Mouse (Mus musculus) MN1 (cell line): Measurements from ENCODE around the gene Carmil3.

Experiments used
- DNase-seq: peaks from one replicate; pipeline ENCODE4 v3.0.0-alpha.2; 2016; ENCODE audit warnings: low spot score

Gene Carmil3

DNA sequence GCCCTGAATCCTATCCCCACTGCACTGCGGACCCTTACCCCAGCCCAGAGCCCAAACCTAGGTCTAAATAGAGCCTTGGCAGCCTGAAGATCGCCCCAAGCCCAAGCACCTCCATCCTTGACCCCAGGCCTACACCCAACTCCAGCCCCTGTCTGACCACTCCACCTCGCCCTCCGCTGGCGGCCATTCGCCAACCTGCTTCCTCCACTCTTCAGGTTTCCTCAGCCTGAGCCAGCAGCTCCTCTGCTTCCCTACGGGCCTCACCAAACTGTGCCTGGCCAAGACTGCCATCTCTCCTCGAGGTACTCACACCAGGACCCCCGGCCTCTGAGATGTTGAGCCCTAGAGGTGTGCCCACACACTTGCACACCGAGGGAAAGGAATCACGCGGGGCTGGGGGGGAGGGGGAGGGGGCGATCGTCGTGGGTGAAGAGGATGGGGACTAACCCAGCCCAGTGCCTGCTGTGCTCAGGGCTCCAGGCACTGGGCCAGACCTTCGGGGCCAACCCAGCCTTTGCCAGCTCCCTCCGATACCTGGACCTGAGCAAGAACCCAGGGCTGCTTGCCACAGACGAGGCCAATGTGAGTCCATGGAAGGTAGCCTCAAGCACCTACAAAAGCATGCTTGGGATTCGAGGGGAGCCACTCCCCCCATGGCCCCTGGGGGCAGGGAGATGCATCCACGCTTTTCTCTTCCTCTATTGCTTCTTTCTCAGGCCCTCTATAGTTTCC is 5.2 kb downstream of the Carmil3 start:
- no peak for DNase-seq

DNA sequence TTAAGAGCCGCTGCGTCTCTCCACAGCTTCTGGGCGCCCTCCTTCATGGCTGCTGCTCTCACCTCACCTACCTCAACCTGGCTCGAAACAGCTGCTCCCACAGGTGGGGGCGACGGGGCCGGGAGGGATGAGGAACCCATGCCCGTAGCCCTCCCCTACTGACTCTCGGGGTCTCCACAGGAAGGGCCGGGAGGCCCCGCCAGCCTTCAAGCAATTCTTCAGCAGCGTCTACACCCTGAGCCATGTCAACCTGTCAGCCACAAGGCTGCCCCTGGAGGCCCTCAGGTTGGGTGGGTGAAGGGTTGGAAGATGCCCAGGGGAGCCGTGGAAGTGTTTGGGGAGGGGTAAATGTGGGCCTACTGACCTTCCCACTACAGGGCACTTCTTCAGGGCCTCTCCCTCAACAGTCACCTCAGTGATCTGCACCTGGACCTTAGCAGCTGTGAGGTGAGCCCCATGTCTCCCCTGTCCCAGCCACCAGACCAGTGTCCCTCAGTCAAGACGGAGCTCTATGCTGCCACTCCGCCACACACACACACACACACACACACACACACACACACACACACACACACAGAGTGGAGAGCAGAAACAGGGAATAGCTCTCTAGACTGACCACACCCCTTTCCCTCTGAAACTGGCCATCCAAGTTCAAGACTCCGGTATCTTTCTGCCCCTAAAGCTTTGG is 6.5 kb downstream of the Carmil3 start:
- DNase-seq, result no peak

DNA sequence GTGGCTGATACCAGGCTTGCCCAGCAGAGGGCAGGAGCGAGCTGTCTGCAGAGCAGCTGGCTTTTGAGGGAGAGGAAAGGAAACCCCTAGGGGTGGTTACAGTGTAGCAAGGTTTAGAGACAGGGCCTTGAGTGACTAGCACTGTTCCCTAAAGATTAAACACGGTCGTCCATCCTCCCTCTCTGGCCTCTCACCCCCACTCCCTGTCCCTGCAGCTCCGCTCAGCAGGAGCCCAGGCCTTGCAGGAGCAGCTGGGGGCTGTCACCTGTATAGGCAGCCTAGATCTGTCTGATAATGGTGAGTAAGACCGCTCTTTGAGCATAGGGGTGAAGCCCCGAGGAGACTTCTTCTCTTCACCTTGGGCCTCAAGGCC is 7.0 kb downstream of the Carmil3 start:
- peak; percentile 88 for DNase-seq

DNA sequence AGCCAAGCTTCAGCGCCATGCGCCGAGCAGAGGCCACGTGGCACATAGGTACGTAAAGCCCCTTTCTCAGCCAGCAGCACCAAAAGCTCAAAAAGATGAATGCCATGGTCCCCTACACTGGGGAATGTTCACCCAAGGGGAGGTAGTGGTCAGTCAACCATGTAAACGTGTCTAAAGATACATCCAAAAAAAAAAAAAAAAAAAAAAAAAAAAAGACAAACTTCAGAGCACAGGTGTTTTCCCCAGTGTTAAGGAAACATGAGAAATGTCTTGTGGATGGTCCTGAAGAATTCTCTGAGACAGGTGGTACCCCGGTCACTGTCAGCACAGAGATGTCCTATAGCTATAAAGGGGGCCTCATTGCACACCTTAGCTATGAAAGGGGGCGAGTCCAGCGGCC is 15.2 kb downstream of the Carmil3 start:
- DNase-seq, result no peak

DNA sequence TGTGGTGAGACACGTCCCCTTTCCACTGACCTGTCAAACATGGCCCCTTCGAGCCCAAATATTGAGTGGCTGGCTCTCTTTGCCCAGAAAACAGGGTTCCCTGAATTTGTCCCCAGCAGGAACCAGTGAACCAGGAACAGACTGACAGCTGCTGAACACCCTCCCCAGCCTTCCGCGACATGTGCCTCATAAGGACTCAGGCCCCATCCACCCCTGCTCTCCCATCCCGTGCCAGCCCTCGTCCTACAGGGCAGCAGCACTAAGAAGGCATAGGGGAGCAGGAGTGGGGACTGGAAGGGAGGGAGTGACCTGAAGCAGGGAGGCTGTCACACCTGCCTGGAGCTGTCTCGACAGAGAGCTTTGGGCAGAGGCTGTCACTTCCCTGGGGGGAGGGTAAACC is 17.4 kb downstream of the Carmil3 start:
- no peak for DNase-seq

DNA sequence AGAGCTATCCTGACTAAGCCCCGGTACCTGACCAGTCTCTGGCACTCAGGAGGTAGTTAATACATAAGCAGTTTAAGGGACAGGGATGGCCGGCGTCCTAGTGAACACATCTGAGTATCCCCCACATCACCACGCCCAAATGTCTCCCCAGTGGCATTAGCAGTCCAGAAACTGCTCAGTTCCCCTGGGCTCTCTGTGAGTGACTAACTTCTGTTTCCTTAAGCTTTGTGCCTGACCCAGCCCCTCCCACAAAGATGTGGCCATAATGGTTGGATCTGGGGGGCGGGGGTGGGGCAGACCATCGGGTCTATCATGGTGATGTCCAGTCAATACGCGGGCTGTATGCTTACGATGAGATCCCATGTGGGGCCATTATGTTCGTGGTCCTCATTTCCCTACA is 19.1 kb downstream of the Carmil3 start:
- no peak for DNase-seq

DNA sequence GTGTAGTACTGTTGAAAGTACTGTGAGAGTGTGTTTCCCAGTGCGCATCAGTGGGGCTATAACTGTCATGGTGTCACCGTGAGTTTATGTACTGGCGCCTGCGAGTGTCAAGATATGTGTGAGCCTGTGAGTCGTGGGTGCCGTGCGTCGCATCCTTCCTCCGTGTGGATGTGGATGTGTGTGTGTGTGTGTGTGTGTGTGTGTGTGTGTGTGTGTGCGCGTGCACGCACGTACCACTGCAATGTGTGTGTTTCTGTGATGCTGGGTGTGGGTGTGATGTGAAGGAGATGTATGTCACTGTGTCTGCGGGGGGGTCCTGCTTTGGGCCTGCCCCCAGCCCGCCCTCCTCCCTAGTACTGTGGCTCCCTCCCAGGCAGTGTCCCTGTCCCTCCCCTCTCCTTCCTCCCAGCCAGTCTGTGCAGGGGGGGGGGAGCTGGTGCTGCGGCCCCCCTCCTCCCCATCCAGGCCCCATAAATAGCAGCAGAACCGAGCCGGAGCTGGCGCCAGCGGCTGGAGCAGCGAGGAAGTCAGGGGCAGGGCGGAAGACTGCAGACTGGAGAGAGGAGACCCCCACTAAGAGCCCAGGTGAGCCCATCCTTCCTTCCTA is 19.8 kb downstream of the Carmil3 start, which contains the start of gene Cpne6:
Gene Cpne6 (plus strand): TSS at position 321 of the 607 bp plus-strand sequence.
- DNase-seq, result no peak

DNA sequence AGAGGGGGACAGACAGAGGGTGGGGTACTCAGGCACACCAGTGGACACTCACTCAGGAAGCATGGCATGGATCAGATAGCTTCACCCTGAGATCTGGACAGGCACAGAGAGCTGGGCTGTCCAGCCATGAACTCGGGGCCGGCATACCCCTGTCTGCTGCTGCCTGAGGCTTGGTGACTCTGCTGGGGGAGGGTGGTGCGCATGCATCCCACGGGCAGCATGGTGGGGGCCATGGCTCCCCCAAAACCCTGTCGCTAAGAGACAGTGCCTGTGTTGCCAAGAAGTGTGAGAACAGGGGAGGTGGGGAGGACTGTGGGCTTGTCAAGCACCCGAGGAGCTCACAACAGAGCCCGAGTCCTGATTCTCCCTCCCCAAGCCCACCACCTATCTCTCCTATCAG is 20.6 kb downstream of the Carmil3 start:
- no peak for DNase-seq

DNA sequence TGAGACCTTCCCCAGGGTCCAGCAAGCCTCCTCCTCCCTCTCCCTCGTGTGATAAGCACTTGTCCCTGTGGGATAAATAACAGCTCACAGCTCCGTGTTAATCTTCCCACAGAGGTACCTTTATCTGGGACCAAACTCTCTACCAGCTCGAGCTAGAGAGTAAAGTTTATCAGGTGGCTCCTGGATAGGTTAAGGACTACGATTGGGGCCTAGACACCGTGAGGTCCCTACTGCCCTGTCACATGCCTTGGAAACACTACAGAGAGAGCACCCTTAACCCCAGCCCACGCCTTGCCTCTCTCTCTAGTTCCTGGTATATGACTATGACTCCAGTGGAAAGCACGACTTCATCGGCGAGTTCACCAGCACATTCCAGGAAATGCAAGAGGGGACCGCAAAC is 23.5 kb downstream of the Carmil3 start:
- no peak for DNase-seq

DNA sequence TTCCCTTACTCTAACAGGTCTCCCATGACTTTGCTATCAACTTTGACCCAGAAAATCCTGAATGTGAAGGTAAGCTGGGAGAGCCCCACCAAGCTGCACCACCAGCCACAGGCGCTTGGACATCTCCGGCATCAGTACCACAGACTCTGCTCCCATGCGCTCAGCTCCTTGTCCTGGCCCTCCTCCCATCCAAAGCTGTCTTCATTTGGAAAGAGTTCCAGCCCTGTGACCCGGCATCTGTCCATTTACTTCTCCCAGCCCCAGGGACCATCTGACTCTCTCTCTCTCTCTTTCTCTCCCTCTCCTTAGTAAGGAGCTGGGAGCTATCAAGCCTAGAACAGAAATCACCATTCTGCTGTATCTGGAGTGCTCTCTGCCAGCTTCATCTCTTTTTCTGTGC is 25.4 kb downstream of the Carmil3 start:
- no peak for DNase-seq

DNA sequence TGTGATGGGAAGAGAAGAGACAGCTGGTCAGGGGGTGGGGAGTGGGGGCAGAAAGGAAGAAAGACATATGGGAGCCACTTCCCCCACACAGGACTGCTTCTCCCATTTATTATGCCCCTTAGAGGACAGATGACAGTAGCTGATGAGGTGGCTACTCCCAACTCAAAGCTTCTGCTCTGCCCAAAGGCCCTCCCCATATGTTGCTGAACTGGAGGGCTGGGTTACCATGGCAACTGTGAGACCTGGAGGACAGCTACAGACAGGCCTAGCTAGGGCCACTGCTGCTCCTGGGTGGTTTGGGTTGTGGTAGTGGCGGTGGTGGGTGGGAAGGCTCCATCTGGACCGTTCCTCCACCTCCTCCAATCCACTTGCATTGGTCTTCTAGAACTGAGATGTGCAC is 28.4 kb downstream of the Carmil3 start:
- peak; percentile 51 for DNase-seq

DNA sequence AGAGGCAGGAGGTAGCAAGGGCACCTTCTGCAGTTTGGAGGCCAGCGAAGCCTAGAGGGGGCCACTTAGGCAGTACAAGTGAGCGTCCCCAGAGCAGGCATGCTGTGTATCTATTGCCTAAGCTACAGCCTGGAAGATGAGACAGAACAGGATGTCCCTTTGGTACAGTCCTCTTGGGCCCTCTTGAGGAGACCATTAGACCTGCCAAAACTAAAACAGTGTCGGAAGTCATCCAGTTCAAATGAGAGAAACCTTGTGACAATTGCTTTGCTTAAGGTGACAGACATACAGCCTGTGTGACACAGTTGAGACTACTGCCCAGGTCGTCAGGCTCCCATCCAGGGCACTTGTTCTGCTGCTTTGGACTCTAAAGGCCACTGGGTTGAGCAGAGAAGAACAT is 29.2 kb downstream of the Carmil3 start:
- DNase-seq, result no peak

DNA sequence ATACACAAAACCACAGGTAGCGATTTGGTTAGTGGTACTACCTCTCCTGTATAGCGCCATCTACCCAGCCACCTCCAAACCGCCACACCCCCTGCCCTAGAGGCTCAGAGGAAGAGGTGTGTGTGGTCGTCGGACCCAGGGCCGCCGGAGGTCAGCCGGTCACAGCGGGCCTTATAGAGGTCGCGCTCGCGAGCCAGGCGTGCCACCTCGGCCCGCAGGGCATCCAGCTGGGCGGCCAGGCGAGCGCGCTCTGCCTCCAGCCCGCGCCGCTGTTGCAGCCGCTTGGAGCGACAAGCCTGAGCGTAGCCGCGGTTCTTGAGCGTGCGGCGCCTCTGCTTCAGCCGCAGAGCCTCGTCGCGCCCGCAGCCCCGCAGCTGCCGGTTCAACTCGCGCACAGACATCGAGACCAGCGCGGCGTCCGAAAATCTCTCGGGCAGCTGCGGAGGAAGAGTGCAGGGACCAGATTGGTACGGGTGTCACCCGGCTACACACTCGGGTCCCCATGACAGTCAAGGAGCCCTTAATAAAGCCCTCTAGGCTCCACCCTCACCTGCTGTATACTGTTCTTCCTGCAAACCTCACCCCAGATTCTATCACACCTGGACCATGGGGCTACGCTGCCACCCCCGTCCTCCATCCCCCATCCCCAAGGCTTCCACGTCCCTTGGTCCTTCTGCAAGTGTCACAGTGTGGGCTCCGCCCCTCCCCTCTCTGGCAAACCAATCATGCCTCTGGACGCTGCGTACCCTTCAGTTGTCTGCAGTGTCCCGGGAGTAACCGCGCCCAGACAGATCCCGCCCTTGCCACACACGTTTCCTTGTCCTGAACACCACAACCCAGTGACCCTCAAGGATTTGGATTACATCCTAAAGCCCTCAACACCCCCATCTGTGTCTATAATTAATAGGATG is 30.3 kb downstream of the Carmil3 start:
- DNase-seq, result peak; percentile 40

DNA sequence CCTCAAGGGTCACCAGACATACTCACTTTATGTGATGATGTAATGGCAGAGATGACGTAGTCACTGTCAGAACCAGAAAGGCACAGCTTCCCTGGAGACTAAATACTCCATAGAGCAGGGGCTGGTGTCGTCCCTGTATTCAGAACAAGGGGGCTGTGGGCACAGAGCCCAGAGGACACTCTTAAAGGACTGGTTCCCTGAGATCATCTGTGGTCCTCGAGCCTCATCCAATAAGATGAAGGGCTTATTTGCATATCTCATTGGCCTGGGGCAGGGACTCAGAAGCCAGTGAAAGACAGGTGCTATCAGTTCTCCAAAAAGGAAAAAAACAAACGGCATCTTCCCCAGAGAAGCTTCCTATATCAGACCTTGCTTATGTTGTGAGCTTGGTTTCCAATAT is 33.6 kb downstream of the Carmil3 start:
- DNase-seq, result no peak

DNA sequence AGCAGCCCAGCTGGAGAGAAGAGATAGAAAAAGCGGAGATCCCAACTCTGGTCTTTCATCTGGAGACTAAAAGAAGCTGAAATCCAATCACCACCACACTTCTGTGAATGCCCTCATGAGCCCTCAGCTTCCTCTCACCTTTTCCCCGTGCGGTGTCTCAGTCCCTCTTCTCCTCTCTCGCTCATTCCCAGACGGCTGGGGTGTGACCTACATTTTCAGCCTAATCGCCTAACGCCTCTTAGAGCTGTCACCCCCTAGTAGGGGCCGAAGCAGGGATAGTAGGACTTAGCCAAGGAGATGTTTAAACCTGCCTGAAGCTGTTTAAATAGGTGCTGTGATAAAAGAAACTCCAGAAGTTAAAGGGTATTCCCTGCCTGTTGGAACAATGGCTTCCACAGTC is 34.3 kb downstream of the Carmil3 start, which contains the start of gene Nrl:
Gene Nrl (minus strand): TSS at position 197 of the 400 bp plus-strand sequence.
- no peak for DNase-seq

DNA sequence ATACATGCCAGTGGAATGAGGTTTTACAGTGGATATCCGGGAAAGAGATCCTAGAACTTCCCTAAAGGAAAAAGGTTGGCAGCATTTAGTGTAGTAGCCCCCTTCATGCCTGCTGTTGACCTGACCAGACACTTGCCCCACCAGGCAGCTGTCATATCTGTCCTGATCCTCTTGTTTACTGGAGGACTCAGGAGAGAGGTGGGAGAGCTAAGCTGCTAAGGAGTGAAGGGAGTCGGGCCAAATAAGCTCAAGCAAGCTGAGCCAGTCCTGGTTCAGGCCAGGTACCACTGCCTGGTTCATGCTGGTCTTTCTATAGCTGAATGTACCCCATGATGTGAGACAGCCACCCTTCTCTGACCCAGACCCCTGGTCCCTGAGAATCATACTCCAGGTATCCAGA is 36.2 kb downstream of the Carmil3 start:
- no peak for DNase-seq

DNA sequence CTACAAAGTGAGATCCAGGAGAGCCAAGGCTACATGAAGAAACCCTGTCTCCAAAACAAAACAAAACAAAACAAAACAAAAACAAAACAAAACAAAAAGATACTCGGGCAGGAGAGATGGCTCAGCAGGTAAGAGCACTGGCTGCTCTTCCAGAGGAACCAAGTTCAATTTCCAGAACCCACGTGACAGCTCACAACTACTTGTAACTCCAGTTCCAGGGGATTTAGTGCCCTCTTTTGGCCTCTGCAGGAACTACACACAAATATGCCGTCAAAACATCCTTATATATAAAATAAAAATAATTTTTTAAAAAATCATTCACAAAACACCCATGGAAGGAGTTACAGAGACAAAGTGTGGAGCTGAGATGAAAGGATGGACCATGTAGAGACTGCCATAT is 37.5 kb downstream of the Carmil3 start:
- DNase-seq, result peak; percentile 50

DNA sequence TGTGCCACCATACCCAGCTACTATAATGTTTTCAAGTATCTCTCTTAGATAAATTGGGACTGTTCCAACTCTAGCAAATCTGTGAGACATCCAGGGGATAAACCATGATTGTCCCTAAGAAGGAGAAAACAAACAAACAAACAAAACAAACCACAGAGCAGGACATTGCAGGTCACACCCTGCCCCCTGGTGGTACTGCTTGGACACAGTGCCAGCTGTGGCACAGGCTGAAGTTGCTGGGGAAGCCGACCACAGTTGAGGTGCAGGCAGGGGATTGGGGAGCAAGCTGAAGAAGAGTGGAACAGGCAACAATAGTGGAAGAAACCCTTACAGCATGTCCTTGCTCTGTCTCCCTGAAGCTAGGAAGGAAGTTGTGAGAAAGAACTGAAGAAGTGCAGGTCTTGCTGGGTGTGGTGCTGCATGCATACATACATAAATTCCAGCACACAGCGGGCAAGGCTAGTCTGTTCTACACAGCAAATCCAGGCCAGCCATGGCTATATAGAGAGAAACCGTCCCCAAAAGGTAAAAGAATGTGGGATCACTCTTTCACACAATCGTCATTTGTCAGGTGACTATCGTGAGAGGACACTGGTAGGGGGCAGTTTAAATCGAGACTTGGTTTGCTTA is 45.8 kb downstream of the Carmil3 start:
- DNase-seq, result no peak

DNA sequence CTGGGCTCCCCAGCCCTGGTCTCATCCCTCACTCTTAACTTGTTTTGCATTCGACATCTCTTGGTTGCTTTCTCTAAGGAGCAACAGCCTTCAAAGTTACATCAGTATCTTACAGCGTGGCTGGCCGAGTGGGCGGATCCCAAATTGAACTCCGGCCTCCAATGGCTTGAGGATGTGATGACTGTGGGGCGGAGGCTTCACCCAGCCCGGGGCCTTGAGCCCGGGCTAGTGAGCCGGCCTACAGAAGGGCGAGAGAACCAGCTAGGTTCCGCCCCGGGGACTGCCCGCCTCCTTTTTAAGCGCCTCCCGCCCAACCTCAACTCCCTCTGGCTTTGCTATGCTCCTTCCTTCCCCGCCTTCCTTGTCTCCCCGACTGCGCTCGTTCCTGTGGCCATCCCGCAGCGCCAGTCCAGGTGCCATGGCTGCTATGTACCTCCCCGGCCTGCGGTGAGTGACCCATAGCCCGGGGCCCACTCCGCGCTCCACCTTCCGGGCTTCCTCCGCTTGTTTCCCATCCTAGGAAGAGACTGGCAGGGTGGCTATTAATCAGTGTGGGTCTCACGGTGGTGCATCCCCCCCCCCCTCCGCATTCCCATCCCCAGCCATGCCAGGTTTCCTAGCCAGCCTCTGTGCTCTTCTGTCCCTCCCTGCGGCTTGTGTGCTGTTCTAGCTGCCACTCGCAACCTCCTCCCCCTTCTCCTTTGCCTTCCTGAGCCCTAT is 49.8 kb downstream of the Carmil3 start, which contains the start of gene Pck2:
Gene Pck2 (plus strand): TSS at position 200 of the 720 bp plus-strand sequence.
- DNase-seq, result peak; percentile 96

DNA sequence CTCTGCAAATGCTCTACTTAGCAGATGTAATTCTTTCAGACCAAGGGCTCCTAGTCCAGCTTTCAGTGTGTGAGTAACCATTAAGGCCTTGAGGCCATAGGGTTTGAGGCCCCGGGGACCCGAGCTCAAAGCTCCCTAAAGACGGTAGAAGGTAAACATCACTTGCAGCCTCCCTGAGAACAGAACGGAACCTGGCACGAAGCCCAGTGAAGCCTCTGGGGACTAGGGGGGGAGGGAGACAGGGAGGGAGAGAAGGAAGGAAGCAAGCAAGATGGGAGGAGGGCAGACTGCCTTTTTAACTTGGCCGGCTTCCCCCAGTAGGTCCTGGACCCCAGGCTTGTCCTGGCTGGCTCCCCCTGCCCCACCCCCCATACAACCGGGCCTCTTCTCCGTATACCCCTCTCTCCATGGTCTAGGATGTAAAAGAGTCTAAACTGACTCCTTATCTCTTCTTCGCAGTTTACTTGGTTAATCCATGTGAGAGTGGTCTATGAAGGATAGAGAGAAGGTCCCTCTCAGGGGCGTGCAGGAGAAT is 50.4 kb downstream of the Carmil3 start:
- peak; percentile 85 for DNase-seq

DNA sequence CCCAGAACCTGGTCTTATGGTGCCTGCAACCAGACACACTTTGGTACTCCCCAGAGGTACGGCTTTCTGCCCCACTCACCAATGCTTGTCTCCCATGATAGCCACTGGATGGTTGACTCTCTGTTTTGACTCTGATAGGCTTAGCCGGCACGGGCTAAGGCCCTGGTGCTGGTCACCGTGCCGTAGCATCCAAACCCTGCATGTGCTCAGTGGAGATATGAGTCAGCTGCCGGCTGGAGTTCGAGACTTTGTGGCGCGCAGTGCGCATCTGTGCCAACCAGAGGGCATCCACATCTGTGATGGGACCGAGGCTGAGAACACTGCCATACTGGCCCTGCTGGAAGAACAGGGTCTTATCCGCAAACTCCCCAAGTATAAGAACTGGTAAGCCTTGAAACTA is 51.8 kb downstream of the Carmil3 start:
- DNase-seq, result no peak
